Mouse (Mus musculus) heart, adult 2 months (tissue): ENCODE data around the gene Ctf1. TPM values are rescaled to one million over a fixed set of nuclear protein-coding genes. Genes with fewer than 3 reads are reported as not detected.

Experiments used
- DNase-seq, 2 experiments: peaks; one replicate each; pipeline ENCODE4 v3.0.0; 2021
- H3K27ac ChIP-seq: fragments of 200-600 bp; 2 replicates; pipeline ENCODE4 v1.8.1; 2022
- H3K27me3 ChIP-seq: fragments of 200-500 bp; 2 replicates; pipeline ENCODE4 v1.6.1; 2012; ENCODE audit warnings: mild to moderate bottlenecking, low read length, inconsistent platforms, mixed read lengths; ENCODE audit not compliant: control insufficient read depth, insufficient read depth
- H3K36me3 ChIP-seq: fragments of 200-500 bp; 2 replicates; pipeline ENCODE4 v1.6.1; 2012; ENCODE audit warnings: low read length, inconsistent platforms; ENCODE audit not compliant: control insufficient read depth, insufficient read depth
- H3K4me1 ChIP-seq: fragments of 200-500 bp; 2 replicates; pipeline ENCODE4 v1.6.1; 2011; ENCODE audit warnings: low read length; ENCODE audit not compliant: control insufficient read depth, insufficient read depth
- H3K4me3 ChIP-seq: fragments of 200-600 bp; 2 replicates; pipeline ENCODE4 v1.8.1; 2022
- H3K79me2 ChIP-seq: fragments of 200-500 bp; replicated peaks from 2 replicates; pipeline ENCODE4 v1.6.1; 2012; ENCODE audit warnings: mild to moderate bottlenecking, inconsistent platforms, low read length, moderate library complexity, mixed read lengths; ENCODE audit not compliant: control insufficient read depth, insufficient read depth
- H3K9ac ChIP-seq: fragments of 200-500 bp; 2 replicates; pipeline ENCODE4 v1.6.1; 2012; ENCODE audit warnings: low read depth, mild to moderate bottlenecking, control low read depth, inconsistent platforms, low read length, mixed read lengths
- CTCF ChIP-seq: fragments of 200-600 bp; IDR thresholded peaks from 2 replicates; pipeline ENCODE4 v1.8.1; 2022; ENCODE audit warnings: antibody characterized with exemption, mild to moderate bottlenecking, moderate library complexity
- EP300 ChIP-seq: fragments of 200-500 bp; IDR thresholded peaks from 2 replicates; pipeline ENCODE4 v1.6.1; 2011; ENCODE audit warnings: low read depth, low read length, control low read depth; ENCODE audit not compliant: insufficient read depth
- POLR2A ChIP-seq: fragments of 200-500 bp; IDR thresholded peaks from 2 replicates; pipeline ENCODE4 v1.6.1; 2011; ENCODE audit warnings: mild to moderate bottlenecking, low read depth, low read length, control low read depth; ENCODE audit not compliant: insufficient read depth
- WGBS: fragments of 180-500 bp; shearing (Covaris S2); methylation state at CpG from one replicate; pipeline ENCODE4 v1.1.7; 2018; 5-methylcytosine and 5-hydroxymethylcytosine counted together
- intact Hi-C: fragments of 180-260 bp; cut with DNase I; formaldehyde crosslinking; loops from one replicate; pipeline ENCODE4 v1.15.1; 2025
- polyA plus RNA-seq: library from polyadenylated mRNA; depleted of rRNA; stranded (reverse); fragments of >200 nt; gene quantifications from 2 replicates; pipeline ENCODE4 v1.2.3, GENCODE M21; 2012
- total RNA-seq, 2 experiments: library from RNA; stranded (reverse); gene quantifications; 2 replicates each; pipeline ENCODE4 v1.2.3; 2021

Ctf1 gene
- total and polyA plus RNA-seq, 3 experiments = 6.6 to 15.3 (median 8.7) TPM

DNA sequence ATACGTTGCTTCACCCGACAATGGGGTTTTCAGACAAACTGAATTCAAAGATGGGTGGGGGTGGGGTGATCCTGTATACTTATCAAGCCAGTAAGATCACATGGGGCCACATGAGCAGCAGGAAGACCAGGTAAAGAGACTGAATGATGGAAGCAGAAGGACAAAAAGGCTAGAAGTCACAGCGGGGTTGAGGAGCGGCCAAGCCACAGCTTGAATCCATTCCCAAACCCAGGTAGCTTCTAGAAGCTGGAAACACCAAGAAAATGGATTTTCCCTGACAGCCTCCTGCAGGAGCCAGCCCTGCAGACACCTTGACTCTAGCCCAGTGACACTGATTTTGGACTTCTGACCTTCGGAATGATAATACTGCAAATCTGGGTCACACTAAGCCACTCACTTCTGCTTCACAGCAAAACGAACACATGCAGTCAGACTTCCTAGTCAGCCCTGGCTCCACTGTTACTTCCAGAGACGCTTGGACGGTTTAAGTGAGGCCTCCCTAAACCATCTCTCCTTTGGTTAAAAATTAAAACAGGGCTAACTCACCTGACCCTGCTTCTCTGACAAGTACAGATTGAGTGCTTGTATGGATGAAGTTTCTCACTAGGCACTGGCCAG lies 8.9 kb upstream of the Ctf1 start:
- no peak for DNase-seq
- TF ChIP-seq EP300 (no peak), POLR2A (no peak), CTCF (no peak)
- Histone ChIP-seq H3K4me1 (peaks cover 4% of the 10 kb centered on the region), H3K9ac (no peak overlapping the region), H3K79me2 (no peaks in the 10 kb centered on the region), H3K27me3 (no peaks in the 10 kb centered on the region), H3K27ac (no peak overlapping the region), H3K4me3 (no peak overlapping the region), H3K36me3 (peaks cover 4% of the 10 kb centered on the region)
- intact Hi-C loops = no loop called here
- WGBS = 93% methylated on average over 8 of the region's 8 CpGs

DNA sequence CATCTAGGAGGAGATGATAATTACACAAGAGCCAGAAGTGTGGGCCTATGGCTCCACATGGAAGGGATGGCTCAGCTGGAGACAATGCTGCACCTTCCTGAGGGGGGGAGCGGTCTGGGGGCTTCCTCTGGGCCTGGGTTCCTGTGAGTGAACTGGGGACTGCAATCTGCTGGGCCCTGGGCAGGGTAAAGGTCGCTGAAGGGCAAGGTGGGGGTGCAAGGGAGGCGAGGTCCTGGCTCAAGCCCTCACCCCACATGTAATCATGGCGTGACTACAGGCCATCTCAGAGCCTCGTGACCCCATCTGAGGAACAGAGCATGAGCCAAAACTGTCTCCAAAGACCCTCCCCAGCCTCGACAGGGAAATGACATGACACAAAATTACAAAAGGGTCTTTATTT lies 7.9 kb upstream of the Ctf1 start:
- Histone ChIP-seq H3K4me3 (no peak overlapping the region), H3K27ac (no peak overlapping the region), H3K4me1 (peaks cover 7% of the 10 kb centered on the region), H3K9ac (no peak overlapping the region), H3K36me3 (peaks cover 4% of the 10 kb centered on the region), H3K27me3 (no peaks in the 10 kb centered on the region), H3K79me2 (no peaks in the 10 kb centered on the region)
- WGBS = 91% methylated on average over 6 of the region's 6 CpGs
- TF ChIP-seq EP300 = no peak
- TF ChIP-seq POLR2A = no peak
- TF ChIP-seq CTCF = no peak
- no peak for DNase-seq
- intact Hi-C loops = no loop called here

DNA sequence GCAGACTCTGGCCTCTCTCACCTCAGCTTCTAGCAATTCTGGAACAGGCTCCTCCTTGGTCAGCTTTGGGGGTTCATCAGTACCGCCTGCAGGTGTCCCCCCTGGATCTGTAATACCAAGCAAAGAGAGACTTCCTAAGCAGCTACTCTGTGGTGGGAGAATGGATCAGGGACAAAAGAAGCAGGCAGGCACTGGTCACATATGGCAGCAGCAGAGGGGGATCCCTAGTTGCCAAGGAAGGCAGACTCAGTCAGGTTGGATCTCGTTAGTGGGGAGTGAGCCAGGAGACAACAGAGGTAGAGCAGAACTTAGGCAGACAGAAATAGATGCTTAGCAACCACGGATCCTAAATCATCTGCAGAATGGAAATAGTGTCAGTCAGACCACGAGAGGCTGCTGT lies 6.8 kb upstream of the Ctf1 start:
- WGBS = 77% methylated on average over 4 of the region's 4 CpGs
- Histone ChIP-seq H3K27me3 (no peaks in the 10 kb centered on the region), H3K79me2 (no peaks in the 10 kb centered on the region), H3K36me3 (peaks cover 4% of the 10 kb centered on the region), H3K9ac (no peak overlapping the region), H3K27ac (no peak overlapping the region), H3K4me3 (no peak overlapping the region), H3K4me1 (peaks cover 7% of the 10 kb centered on the region)
- no peak for DNase-seq
- TF ChIP-seq POLR2A = no peak
- TF ChIP-seq EP300 = no peak
- no peak for TF ChIP-seq CTCF
- intact Hi-C loops = loop anchor here (2.0 to 5.0 kb wide), 2 partner anchors 13 to 118 kb away; partner anchors contain the start of genes Ccdc189 and Rnf40

DNA sequence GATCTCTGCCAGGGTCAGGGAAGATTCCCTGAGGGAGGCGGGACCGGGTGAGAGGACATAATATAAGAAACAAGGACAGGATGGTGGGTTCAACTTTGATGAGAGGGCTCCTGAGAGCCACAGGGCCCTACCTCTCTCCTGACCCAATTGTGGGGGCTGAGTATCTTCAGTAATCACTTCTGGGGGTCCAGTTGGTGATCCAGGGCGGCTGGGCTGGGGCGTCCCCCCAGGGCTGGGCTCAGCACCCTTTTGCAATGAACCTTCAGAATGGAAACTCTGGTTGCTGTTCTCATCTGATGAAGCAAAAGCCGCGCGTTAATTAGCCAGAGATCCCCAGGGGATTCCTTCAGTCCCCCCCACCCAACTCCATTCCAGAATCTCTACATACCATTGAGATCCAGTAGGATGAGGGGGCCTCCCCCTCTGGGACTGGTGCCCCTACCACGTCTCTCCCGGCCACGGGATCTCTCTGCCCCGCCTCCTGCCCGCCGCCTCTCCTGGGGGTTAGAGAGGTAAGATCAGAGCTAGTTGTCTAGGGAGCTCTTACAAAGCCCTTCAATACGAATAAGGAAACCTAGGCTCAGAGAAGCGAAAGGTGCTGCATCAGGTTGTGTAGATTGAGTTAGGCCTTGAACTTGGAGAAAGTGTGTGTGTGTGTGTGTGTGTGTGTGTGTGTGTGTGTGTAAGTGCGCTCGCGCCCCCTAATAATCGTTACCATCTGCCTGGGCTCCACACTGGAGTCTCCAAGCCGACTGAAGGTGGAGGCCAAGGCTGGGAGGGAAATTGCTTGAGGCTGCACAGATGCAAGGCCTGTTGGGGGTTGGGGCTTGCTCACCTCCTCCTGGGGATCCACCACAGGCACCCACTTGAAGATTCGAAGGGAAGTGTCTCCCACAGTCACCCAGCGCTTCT lies 5.2 kb upstream of the Ctf1 start:
- Histone ChIP-seq H3K36me3 (no peaks in the 10 kb centered on the region), H3K27ac (peak overlapping the region; percentile 96), H3K4me1 (peaks cover 9% of the 10 kb centered on the region), H3K79me2 (no peaks in the 10 kb centered on the region), H3K9ac (peak overlapping the region; percentile 88), H3K27me3 (no peaks in the 10 kb centered on the region), H3K4me3 (peak overlapping the region; percentile 91)
- intact Hi-C loops = loop anchor here (2.0 to 5.0 kb wide), 2 partner anchors 14 to 120 kb away; partner anchors contain the start of genes Ccdc189 and Rnf40
- TF ChIP-seq CTCF (no peak), POLR2A (no peak), EP300 (no peak)
- DNase-seq = peak in 1 of 2 experiments; percentile 28
- WGBS = 64% methylated on average over 22 of the region's 22 CpGs

DNA sequence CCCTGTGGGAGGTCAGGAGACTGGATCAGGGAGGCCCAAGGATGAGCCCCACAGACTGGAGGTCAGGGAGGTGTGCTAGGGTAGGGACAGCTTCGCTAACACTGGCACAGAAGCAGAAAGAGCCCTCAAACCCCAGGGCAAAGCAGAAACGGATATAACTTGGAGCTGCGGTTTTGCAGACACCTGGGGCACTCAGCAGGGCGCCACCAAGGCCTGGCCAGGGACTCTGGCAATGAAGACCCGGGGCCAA lies 4.7 kb upstream of the Ctf1 start:
- TF ChIP-seq EP300 (no peak), POLR2A (no peak), CTCF (no peak)
- Histone ChIP-seq H3K36me3 (no peaks in the 10 kb centered on the region), H3K27ac (peak overlapping the region; percentile 96), H3K27me3 (no peaks in the 10 kb centered on the region), H3K4me3 (peak overlapping the region; percentile 91), H3K79me2 (no peaks in the 10 kb centered on the region), H3K9ac (peak overlapping the region; percentile 88), H3K4me1 (peaks cover 8% of the 10 kb centered on the region)
- intact Hi-C loops = loop anchor here (1.0 to 5.0 kb wide), 3 partner anchors 15 to 121 kb away; partner anchors contain the start of genes Ccdc189 and Rnf40
- no peak for DNase-seq
- WGBS = 6% methylated on average over 5 of the region's 5 CpGs
